Mouse (Mus musculus): ENCODE data around the gene Slamf1.

DNA sequence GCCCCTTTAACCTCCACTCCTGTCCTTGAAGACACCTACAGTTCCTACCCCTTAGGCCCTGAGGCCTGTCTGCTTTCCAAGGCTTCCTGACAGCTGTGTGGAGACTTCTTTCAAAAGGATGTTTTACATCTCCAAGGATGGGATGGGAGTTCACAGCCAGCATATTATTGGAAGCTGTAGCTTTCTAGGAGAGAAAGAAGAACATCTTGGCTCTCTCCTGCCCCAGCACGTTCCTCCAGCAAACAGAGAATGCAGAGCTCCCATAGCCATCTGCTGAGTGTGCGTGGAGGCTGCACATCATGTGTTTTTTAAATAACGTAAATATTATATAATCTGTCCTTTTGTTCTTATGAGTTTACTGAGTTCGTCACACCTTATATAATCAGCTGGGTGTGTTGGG is 8.9 kb downstream of the Slamf1 start:
- no peak for TF ChIP-seq POLR2A (IDR thresholded peaks at IDR 0.05; ENCODE audit: borderline replicate concordance, extremely low read depth, low read depth, low read length)
- TF ChIP-seq CTCF (IDR thresholded peaks at IDR 0.05; ENCODE audit: insufficient read depth, low read length), result no peak
